Mouse (Mus musculus): Measurements from ENCODE around the gene Pcsk2. TPM values are rescaled to one million over a fixed set of nuclear protein-coding genes. Genes with fewer than 3 reads are reported as not detected.

The Pcsk2 gene
- total and polyA plus RNA-seq, 3 experiments = not detected

DNA sequence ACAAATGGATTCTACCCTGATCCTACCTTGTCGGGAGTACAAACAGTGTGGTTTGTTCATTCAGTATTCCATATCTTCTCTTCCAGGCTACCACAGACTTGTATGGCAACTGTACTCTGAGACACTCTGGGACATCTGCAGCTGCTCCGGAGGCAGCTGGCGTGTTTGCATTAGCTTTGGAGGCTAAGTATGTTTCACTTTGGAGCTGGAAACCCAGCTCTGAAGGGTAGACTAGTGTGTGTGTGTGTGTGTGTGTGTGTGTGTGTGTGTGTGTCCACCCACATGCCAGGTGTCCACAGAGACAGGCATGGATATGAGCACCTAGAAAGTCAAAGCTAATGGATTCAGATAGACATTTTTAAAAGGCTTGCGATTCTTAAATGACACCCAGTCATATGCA lies 249.9 kb downstream of the Pcsk2 start:
- no peaks in the 10 kb centered on the region for H3K36me3 ChIP-seq (ENCODE audit: control insufficient read depth, insufficient read depth, low read length)
- no peak overlapping the region for H3K27ac ChIP-seq
- intact Hi-C loops (cut with DNase I) = no loop called here
- no peak overlapping the region for H3K9ac ChIP-seq (ENCODE audit: low read depth, low read length)
- no peaks in the 10 kb centered on the region for H3K79me2 ChIP-seq (replicated peaks; ENCODE audit: control insufficient read depth, insufficient read depth, low read length)
- H3K4me3 ChIP-seq = no peak overlapping the region
- WGBS = 82% methylated on average over 4 of the region's 4 CpGs
- no peaks in the 10 kb centered on the region for H3K4me1 ChIP-seq (ENCODE audit: control insufficient read depth, insufficient read depth, low read length)
- H3K27me3 ChIP-seq (ENCODE audit: control insufficient read depth, insufficient read depth, low read length) = no peaks in the 10 kb centered on the region
- TF ChIP-seq CTCF (IDR thresholded peaks at IDR 0.05) (no peak), EP300 (IDR thresholded peaks at IDR 0.05; ENCODE audit: insufficient read depth, low read depth, low read length) (no peak), POLR2A (IDR thresholded peaks at IDR 0.05; ENCODE audit: insufficient read depth, low read depth, low read length) (no peak)
- no peak for DNase-seq

GRCm38 (mm10) chr2:143796335-143797013 lies 250.5 kb downstream of the Pcsk2 start:
- H3K27me3 ChIP-seq (ENCODE audit: control insufficient read depth, insufficient read depth, low read length) = no peaks in the 10 kb centered on the region
- H3K36me3 ChIP-seq (ENCODE audit: control insufficient read depth, insufficient read depth, low read length) = no peaks in the 10 kb centered on the region
- intact Hi-C loops (cut with DNase I) = no loop called here
- no peak overlapping the region for H3K27ac ChIP-seq
- 72% methylated on average over 4 of the region's 4 CpGs for WGBS
- H3K4me3 ChIP-seq = no peak overlapping the region
- TF ChIP-seq EP300 (IDR thresholded peaks at IDR 0.05; ENCODE audit: insufficient read depth, low read depth, low read length) = no peak
- TF ChIP-seq POLR2A (IDR thresholded peaks at IDR 0.05; ENCODE audit: insufficient read depth, low read depth, low read length) = no peak
- H3K4me1 ChIP-seq (ENCODE audit: control insufficient read depth, insufficient read depth, low read length) = no peaks in the 10 kb centered on the region
- no peak for DNase-seq
- H3K79me2 ChIP-seq (replicated peaks; ENCODE audit: control insufficient read depth, insufficient read depth, low read length) = no peaks in the 10 kb centered on the region
- H3K9ac ChIP-seq (ENCODE audit: low read depth, low read length) = no peak overlapping the region

- H3K4me3 ChIP-seq = no peak overlapping the region
- TF ChIP-seq EP300 (IDR thresholded peaks at IDR 0.05; ENCODE audit: insufficient read depth, low read depth, low read length) (no peak), POLR2A (IDR thresholded peaks at IDR 0.05; ENCODE audit: insufficient read depth, low read depth, low read length) (no peak), CTCF (IDR thresholded peaks at IDR 0.05) (no peak)
- WGBS = 41% methylated on average over 5 of the region's 5 CpGs
- no peaks in the 10 kb centered on the region for H3K4me1 ChIP-seq (ENCODE audit: control insufficient read depth, insufficient read depth, low read length)
- H3K9ac ChIP-seq (ENCODE audit: low read depth, low read length) = no peak overlapping the region
- no peaks in the 10 kb centered on the region for H3K79me2 ChIP-seq (replicated peaks; ENCODE audit: control insufficient read depth, insufficient read depth, low read length)
- H3K27me3 ChIP-seq (ENCODE audit: control insufficient read depth, insufficient read depth, low read length) = no peaks in the 10 kb centered on the region
- no peak overlapping the region for H3K27ac ChIP-seq
- no peaks in the 10 kb centered on the region for H3K36me3 ChIP-seq (ENCODE audit: control insufficient read depth, insufficient read depth, low read length)
- intact Hi-C loops (cut with DNase I) = no loop called here
- DNase-seq = no peak
Measured at GRCm38 (mm10) chr2:143801097-143801496, 255.1 kb downstream of the Pcsk2 start.

DNA sequence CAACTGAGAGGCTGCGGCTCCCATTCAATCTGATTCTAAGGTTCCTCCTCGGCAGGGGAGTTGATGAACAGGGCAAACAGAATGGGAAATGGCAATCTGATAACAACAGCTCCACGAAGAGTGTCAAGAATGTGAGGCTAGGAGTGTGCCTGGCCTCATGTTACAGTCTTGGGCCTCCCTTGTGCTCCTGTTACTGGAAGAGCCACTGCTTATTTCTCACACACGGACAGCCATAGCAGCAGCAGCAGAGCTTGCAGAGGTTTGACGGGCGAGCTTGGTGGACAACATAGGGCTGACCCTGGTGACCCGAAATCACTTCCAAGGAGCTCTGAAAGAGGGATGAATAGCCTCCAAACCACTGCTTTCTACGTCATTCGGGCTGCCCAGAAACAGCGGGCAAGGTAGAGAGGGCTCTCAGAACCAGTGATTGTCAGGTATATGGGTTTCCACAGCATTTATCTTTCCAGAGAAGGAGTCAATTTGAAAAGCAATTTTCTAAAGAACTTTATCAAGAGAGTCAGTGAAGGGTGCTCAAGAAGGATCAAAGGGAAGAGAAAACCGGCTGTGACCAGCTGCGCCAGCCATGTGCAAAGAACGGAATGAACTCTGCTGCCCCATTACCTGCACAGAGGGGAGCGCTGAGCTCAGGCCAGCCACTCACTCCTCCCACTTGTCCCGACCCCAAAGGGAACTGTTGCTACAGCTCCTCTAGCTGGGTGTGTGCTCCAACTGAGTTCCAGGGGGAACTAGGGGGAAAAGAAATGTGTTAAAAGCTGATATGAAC lies 260.4 kb downstream of the Pcsk2 start:
- Histone ChIP-seq H3K27ac (no peak overlapping the region), H3K4me3 (no peak overlapping the region), H3K9ac (ENCODE audit: low read depth, low read length) (no peak overlapping the region), H3K4me1 (ENCODE audit: control insufficient read depth, insufficient read depth, low read length) (no peaks in the 10 kb centered on the region), H3K36me3 (ENCODE audit: control insufficient read depth, insufficient read depth, low read length) (no peaks in the 10 kb centered on the region), H3K27me3 (ENCODE audit: control insufficient read depth, insufficient read depth, low read length) (no peaks in the 10 kb centered on the region), H3K79me2 (replicated peaks; ENCODE audit: control insufficient read depth, insufficient read depth, low read length) (no peaks in the 10 kb centered on the region)
- DNase-seq = no peak
- no peak for TF ChIP-seq POLR2A (IDR thresholded peaks at IDR 0.05; ENCODE audit: insufficient read depth, low read depth, low read length)
- TF ChIP-seq CTCF (IDR thresholded peaks at IDR 0.05) = no peak
- TF ChIP-seq EP300 (IDR thresholded peaks at IDR 0.05; ENCODE audit: insufficient read depth, low read depth, low read length) = no peak
- WGBS = 72% methylated on average over 15 of the region's 15 CpGs
- intact Hi-C loops (cut with DNase I) = no loop called here

DNA sequence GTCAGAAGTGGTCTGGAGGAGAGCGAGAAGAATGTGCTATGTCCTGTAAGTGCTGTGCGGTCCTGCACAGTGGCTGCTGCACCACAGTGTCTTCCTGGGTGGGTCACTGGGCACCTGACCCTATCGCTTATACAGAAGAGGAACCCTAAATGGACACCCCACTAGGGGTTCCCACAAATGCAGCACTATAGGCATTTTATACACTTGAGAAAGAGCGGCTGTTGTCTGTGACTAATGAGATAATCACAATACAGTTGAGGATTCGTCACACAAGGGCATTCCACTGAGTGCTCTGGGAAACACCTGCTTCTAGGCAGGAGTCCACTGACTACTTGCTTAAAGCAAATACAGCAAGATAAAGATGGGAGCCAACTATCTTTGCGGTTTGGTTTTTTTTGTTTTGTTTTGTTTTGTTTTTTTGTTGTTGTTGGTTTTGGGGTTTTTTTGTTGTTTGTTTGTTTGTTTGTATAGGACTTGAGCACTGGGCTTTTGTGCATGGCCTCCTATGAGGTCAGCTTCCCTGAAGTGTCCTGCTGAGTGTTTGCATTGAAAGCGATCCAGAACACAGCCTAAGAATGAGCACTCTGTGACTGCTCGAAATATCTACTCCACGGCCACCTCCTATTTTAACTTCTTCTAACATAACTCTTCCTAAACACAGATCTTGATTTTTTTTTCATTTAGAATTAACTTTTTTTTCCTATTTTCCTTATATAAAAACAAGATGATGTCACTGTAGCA lies 261.1 kb downstream of the Pcsk2 start:
- intact Hi-C loops (cut with DNase I) = no loop called here
- WGBS = 60% methylated on average over 9 of the region's 9 CpGs
- TF ChIP-seq EP300 (IDR thresholded peaks at IDR 0.05; ENCODE audit: insufficient read depth, low read depth, low read length) (no peak), POLR2A (IDR thresholded peaks at IDR 0.05; ENCODE audit: insufficient read depth, low read depth, low read length) (no peak), CTCF (IDR thresholded peaks at IDR 0.05) (no peak)
- H3K4me1 ChIP-seq (ENCODE audit: control insufficient read depth, insufficient read depth, low read length) = no peaks in the 10 kb centered on the region
- no peaks in the 10 kb centered on the region for H3K79me2 ChIP-seq (replicated peaks; ENCODE audit: control insufficient read depth, insufficient read depth, low read length)
- H3K4me3 ChIP-seq = no peak overlapping the region
- H3K27ac ChIP-seq = no peak overlapping the region
- no peak for DNase-seq
- H3K36me3 ChIP-seq (ENCODE audit: control insufficient read depth, insufficient read depth, low read length) = no peaks in the 10 kb centered on the region
- H3K27me3 ChIP-seq (ENCODE audit: control insufficient read depth, insufficient read depth, low read length) = no peaks in the 10 kb centered on the region
- H3K9ac ChIP-seq (ENCODE audit: low read depth, low read length) = no peak overlapping the region
